Mouse (Mus musculus) heart, adult 2 months (tissue): Measurements from ENCODE around the gene Cbs. TPM values are rescaled to one million over a fixed set of nuclear protein-coding genes. Genes with fewer than 3 reads are reported as not detected.
A peak's percentile ranks its signal among the peaks of the same experiment; 100 is the strongest.
"Not testable (repeated sequence)": the region's sequence is repeated elsewhere in the genome, so short reads cannot be mapped to it uniquely, and the experiment has no call there.

Experiments
- DNase-seq, 2 experiments: peaks; one replicate each; pipeline ENCODE4 v3.0.0; 2021
- H3K27ac ChIP-seq: fragments of 200-600 bp; 2 replicates; pipeline ENCODE4 v1.8.1; 2022
- H3K27me3 ChIP-seq: fragments of 200-500 bp; 2 replicates; pipeline ENCODE4 v1.6.1; 2012; ENCODE audit warnings: mild to moderate bottlenecking, low read length, inconsistent platforms, mixed read lengths; ENCODE audit not compliant: control insufficient read depth, insufficient read depth
- H3K36me3 ChIP-seq: fragments of 200-500 bp; 2 replicates; pipeline ENCODE4 v1.6.1; 2012; ENCODE audit warnings: low read length, inconsistent platforms; ENCODE audit not compliant: control insufficient read depth, insufficient read depth
- H3K4me1 ChIP-seq: fragments of 200-500 bp; 2 replicates; pipeline ENCODE4 v1.6.1; 2011; ENCODE audit warnings: low read length; ENCODE audit not compliant: control insufficient read depth, insufficient read depth
- H3K4me3 ChIP-seq: fragments of 200-600 bp; 2 replicates; pipeline ENCODE4 v1.8.1; 2022
- H3K79me2 ChIP-seq: fragments of 200-500 bp; replicated peaks from 2 replicates; pipeline ENCODE4 v1.6.1; 2012; ENCODE audit warnings: mild to moderate bottlenecking, inconsistent platforms, low read length, moderate library complexity, mixed read lengths; ENCODE audit not compliant: control insufficient read depth, insufficient read depth
- H3K9ac ChIP-seq: fragments of 200-500 bp; 2 replicates; pipeline ENCODE4 v1.6.1; 2012; ENCODE audit warnings: low read depth, mild to moderate bottlenecking, control low read depth, inconsistent platforms, low read length, mixed read lengths
- CTCF ChIP-seq: fragments of 200-600 bp; IDR thresholded peaks from 2 replicates; pipeline ENCODE4 v1.8.1; 2022; ENCODE audit warnings: antibody characterized with exemption, mild to moderate bottlenecking, moderate library complexity
- EP300 ChIP-seq: fragments of 200-500 bp; IDR thresholded peaks from 2 replicates; pipeline ENCODE4 v1.6.1; 2011; ENCODE audit warnings: low read depth, low read length, control low read depth; ENCODE audit not compliant: insufficient read depth
- POLR2A ChIP-seq: fragments of 200-500 bp; IDR thresholded peaks from 2 replicates; pipeline ENCODE4 v1.6.1; 2011; ENCODE audit warnings: mild to moderate bottlenecking, low read depth, low read length, control low read depth; ENCODE audit not compliant: insufficient read depth
- WGBS: fragments of 180-500 bp; shearing (Covaris S2); methylation state at CpG from one replicate; pipeline ENCODE4 v1.1.7; 2018; 5-methylcytosine and 5-hydroxymethylcytosine counted together
- intact Hi-C: fragments of 180-260 bp; cut with DNase I; formaldehyde crosslinking; loops from one replicate; pipeline ENCODE4 v1.15.1; 2025
- polyA plus RNA-seq: library from polyadenylated mRNA; depleted of rRNA; stranded (reverse); fragments of >200 nt; gene quantifications from 2 replicates; pipeline ENCODE4 v1.2.3, GENCODE M21; 2012
- total RNA-seq, 2 experiments: library from RNA; stranded (reverse); gene quantifications; 2 replicates each; pipeline ENCODE4 v1.2.3; 2021

Cbs gene
- total and polyA plus RNA-seq, 3 experiments: 0.94 to 7.0 (median 2.4) TPM

GRCm38 (mm10) chr17:31633007-31633406, 4.0 kb downstream of the Cbs start:
- H3K79me2 ChIP-seq: no peaks in the 10 kb centered on the region
- intact Hi-C loops: no loop called here
- H3K4me3 ChIP-seq: no peak overlapping the region
- H3K27me3 ChIP-seq: no peaks in the 10 kb centered on the region
- 78% methylated on average over 6 of the region's 6 CpGs for WGBS
- no peaks in the 10 kb centered on the region; the same call in none of the 2 replicates for H3K4me1 ChIP-seq
- TF ChIP-seq POLR2A (no peak), EP300 (no peak), CTCF (no peak)
- DNase-seq: no peak
- no peaks in the 10 kb centered on the region for H3K36me3 ChIP-seq
- no peak overlapping the region for H3K9ac ChIP-seq
- H3K27ac ChIP-seq: no peak overlapping the region

GRCm38 (mm10) chr17:31631081-31631800, 5.8 kb downstream of the Cbs start:
- H3K4me1 ChIP-seq: no peaks in the 10 kb centered on the region
- H3K27ac ChIP-seq: no peak overlapping the region
- no peaks in the 10 kb centered on the region for H3K79me2 ChIP-seq
- intact Hi-C loops: no loop called here
- 62% methylated on average over 10 of the region's 10 CpGs for WGBS
- TF ChIP-seq CTCF (no peak), POLR2A (no peak)
- no peak overlapping the region for H3K9ac ChIP-seq
- no peaks in the 10 kb centered on the region for H3K36me3 ChIP-seq
- no peaks in the 10 kb centered on the region for H3K27me3 ChIP-seq
- no peak for DNase-seq
- no peak overlapping the region for H3K4me3 ChIP-seq

- no peak for TF ChIP-seq EP300
- TF ChIP-seq CTCF: no peak
- no peak for TF ChIP-seq POLR2A
- H3K27ac ChIP-seq: no peak overlapping the region
- H3K36me3 ChIP-seq: no peaks in the 10 kb centered on the region
- H3K4me1 ChIP-seq: no peaks in the 10 kb centered on the region
- H3K79me2 ChIP-seq: no peaks in the 10 kb centered on the region
- H3K27me3 ChIP-seq: no peaks in the 10 kb centered on the region
- 92% methylated on average over 2 of the region's 2 CpGs for WGBS
- H3K9ac ChIP-seq: no peak overlapping the region
- no peak for DNase-seq
- H3K4me3 ChIP-seq: no peak overlapping the region
- intact Hi-C loops: no loop called here
Measured at GRCm38 (mm10) chr17:31627961-31628360, 9.1 kb downstream of the Cbs start.

- H3K4me1 ChIP-seq: no peaks in the 10 kb centered on the region
- no peaks in the 10 kb centered on the region for H3K27me3 ChIP-seq
- no peak overlapping the region for H3K27ac ChIP-seq
- no peaks in the 10 kb centered on the region for H3K36me3 ChIP-seq
- TF ChIP-seq EP300: no peak
- TF ChIP-seq CTCF: no peak
- TF ChIP-seq POLR2A: no peak
- WGBS: 89% methylated on average over 4 of the region's 4 CpGs
- DNase-seq: no peak
- intact Hi-C loops: no loop called here
- H3K79me2 ChIP-seq: no peaks in the 10 kb centered on the region
- no peak overlapping the region for H3K9ac ChIP-seq
- H3K4me3 ChIP-seq: no peak overlapping the region
Measured at GRCm38 (mm10) chr17:31623101-31623500, 13.9 kb downstream of the Cbs start.

GRCm38 (mm10) chr17:31613086-31613755, 23.8 kb downstream of the Cbs start:
- Histone ChIP-seq H3K27me3 (no peaks in the 10 kb centered on the region), H3K27ac (peak overlapping the region; percentile 41; the same call in 1 of the 2 replicates), H3K4me1 (no peaks in the 10 kb centered on the region), H3K4me3 (no peak overlapping the region), H3K79me2 (no peaks in the 10 kb centered on the region), H3K36me3 (no peaks in the 10 kb centered on the region), H3K9ac (no peak overlapping the region)
- WGBS: 42% methylated on average over 4 of the region's 4 CpGs
- peak; percentile 44 to 73 for DNase-seq
- TF ChIP-seq CTCF (no peak), EP300 (no peak), POLR2A (no peak)
- intact Hi-C loops: no loop called here

- no peak overlapping the region for H3K4me3 ChIP-seq
- no peak for DNase-seq
- no peaks in the 10 kb centered on the region for H3K27me3 ChIP-seq
- H3K4me1 ChIP-seq: no peaks in the 10 kb centered on the region
- H3K79me2 ChIP-seq: no peaks in the 10 kb centered on the region
- no peaks in the 10 kb centered on the region for H3K36me3 ChIP-seq
- H3K9ac ChIP-seq: no peak overlapping the region
- TF ChIP-seq POLR2A: no peak
- TF ChIP-seq CTCF: no peak
- TF ChIP-seq EP300: no peak
- no peak overlapping the region for H3K27ac ChIP-seq
- intact Hi-C loops: no loop called here
- WGBS: 82% methylated on average over 3 of the region's 3 CpGs
Measured at GRCm38 (mm10) chr17:31609895-31610294, 27.1 kb downstream of the Cbs start.

GRCm38 (mm10) chr17:31609173-31609572, 27.9 kb downstream of the Cbs start:
- H3K36me3 ChIP-seq, H3K27ac ChIP-seq, H3K4me1 ChIP-seq, H3K79me2 ChIP-seq, H3K27me3 ChIP-seq, H3K4me3 ChIP-seq, DNase-seq, intact Hi-C loops, H3K9ac ChIP-seq: not testable (repeated sequence)
- WGBS: 91% methylated on average over 3 of the region's 3 CpGs
